Mouse (Mus musculus) lung, postnatal 0 days (tissue): Measurements from ENCODE around the gene B4galnt1.

Experiments used
- CTCF ChIP-seq: IDR thresholded peaks from 2 replicates; pipeline ENCODE4 v1.5.1; 2016; ENCODE audit warnings: antibody characterized with exemption, mild to moderate bottlenecking
- EP300 ChIP-seq: IDR thresholded peaks from 2 replicates; pipeline ENCODE4 v1.6.1; 2016; ENCODE audit warnings: antibody characterized with exemption, mild to moderate bottlenecking, control low read depth

GRCm38 (mm10) chr10:127171631-127172200 lies 6.7 kb downstream of the B4galnt1 start:
- TF ChIP-seq EP300 (no peak), CTCF (no peak)
